Mouse (Mus musculus): Measurements from ENCODE around the gene S100a16.

GRCm38 (mm10) chr3:90512276-90512675 is 24.8 kb upstream of the S100a16 start:
- TF ChIP-seq CTCF (conservative IDR thresholded peaks at IDR 0.05; ENCODE audit: insufficient read depth, insufficient read length, low read depth, low read length) = no peak
- no peak for TF ChIP-seq POLR2A (IDR thresholded peaks at IDR 0.05; ENCODE audit: low read depth, low read length)

Measured in kidney, adult 2 months (tissue).